Mouse (Mus musculus): Measurements from ENCODE around the gene Onecut1. TPM values are rescaled to one million over a fixed set of nuclear protein-coding genes. Genes with fewer than 3 reads are reported as not detected.

The Onecut1 gene
- polyA plus RNA-seq, 1 experiment from 2014 or later, result not detected

DNA sequence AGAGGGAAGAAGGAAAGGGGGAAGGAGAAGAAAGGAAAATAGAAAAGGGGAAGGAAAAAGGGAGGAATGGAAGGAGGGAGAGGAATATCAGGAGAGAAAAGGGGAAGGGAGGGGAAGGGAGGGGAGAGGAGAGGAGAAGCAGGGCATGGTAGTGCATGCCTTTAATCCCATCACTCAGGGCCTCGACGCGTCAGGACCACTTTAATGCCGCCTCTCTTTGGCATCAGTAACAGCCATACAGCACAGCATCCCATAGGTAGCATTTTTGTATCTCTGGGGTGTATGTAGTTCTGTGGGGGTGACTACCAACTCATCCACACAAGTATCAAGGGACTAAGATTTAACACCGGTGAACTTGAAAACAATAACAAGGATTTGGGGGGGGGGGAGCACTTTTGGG, 68.9 kb downstream of the Onecut1 start:
- WGBS, result 91% methylated on average over 5 of the region's 5 CpGs
- Histone ChIP-seq H3K27ac (no peak overlapping the region), H3K4me2 (ENCODE audit: low read length) (no peak overlapping the region), H3K36me3 (ENCODE audit: insufficient read depth, low read length) (no peaks in the 10 kb centered on the region), H3K27me3 (ENCODE audit: insufficient read depth, low read length) (no peaks in the 10 kb centered on the region), H3K4me3 (replicated peaks; ENCODE audit: low read depth, low read length) (no peak overlapping the region), H3K4me1 (replicated peaks; ENCODE audit: insufficient read depth, low read length) (no peaks in the 10 kb centered on the region), H3K9ac (ENCODE audit: low read depth, low read length) (no peak overlapping the region), H3K9me3 (replicated peaks; ENCODE audit: low read length) (no peaks in the 10 kb centered on the region)
- no peak for ATAC-seq (replicated peaks; ENCODE audit: low FRiP score, low read depth)
- DNase-seq (ENCODE audit: low spot score), result no peak
- TF ChIP-seq CTCF (IDR thresholded peaks at IDR 0.05; ENCODE audit: low read depth), result no peak

DNA sequence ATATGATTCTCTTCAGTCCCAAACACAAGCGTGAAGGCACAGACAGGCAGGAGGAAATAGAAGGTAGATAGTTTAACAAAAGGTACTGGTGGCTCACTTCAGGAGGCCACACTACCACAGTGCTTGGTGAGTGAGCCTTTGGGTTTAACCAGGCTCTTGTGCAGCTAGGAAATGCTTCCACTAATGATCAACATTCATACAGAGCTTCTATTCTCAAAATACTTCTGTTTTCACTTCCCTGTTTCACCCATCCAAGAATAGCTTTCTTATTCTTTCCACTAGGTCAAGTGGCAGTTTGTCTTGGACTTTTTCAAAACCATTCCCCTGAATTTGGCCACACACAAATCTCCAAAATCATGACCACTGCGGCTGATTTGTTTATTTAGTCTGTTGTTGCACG, 73.6 kb downstream of the Onecut1 start:
- ATAC-seq (replicated peaks; ENCODE audit: low FRiP score, low read depth) (no peak), DNase-seq (ENCODE audit: low spot score) (no peak)
- H3K4me1 ChIP-seq (replicated peaks; ENCODE audit: insufficient read depth, low read length), result no peaks in the 10 kb centered on the region
- 64% methylated on average over 3 of the region's 3 CpGs for WGBS
- no peak overlapping the region for H3K9ac ChIP-seq (ENCODE audit: low read depth, low read length)
- H3K4me3 ChIP-seq (replicated peaks; ENCODE audit: low read depth, low read length), result no peak overlapping the region
- no peaks in the 10 kb centered on the region for H3K36me3 ChIP-seq (ENCODE audit: insufficient read depth, low read length)
- no peaks in the 10 kb centered on the region for H3K9me3 ChIP-seq (replicated peaks; ENCODE audit: low read length)
- no peaks in the 10 kb centered on the region for H3K27me3 ChIP-seq (ENCODE audit: insufficient read depth, low read length)
- no peak for TF ChIP-seq CTCF (IDR thresholded peaks at IDR 0.05; ENCODE audit: low read depth)
- H3K4me2 ChIP-seq (ENCODE audit: low read length), result no peak overlapping the region
- no peak overlapping the region for H3K27ac ChIP-seq

DNA sequence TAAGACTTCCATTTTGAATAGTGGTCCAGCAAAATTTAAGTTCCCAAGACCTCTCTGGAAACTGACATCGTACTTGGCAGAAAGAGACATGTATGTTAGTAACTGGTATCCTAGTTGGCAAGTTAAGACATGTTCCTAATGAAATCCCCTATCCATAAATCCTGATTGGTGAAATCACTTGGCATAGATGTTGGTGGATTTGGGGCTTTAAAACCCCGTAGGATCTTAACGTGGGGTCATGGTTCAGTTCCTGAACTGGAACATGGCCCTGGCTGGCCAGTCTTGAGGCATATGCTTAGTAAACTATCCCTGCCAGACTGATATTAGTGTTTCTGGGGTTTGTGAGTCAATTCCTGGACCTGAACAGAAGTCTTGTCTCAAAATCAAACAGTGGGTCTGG, 76.0 kb downstream of the Onecut1 start:
- 74% methylated on average over 3 of the region's 3 CpGs for WGBS
- H3K4me1 ChIP-seq (replicated peaks; ENCODE audit: insufficient read depth, low read length), result no peaks in the 10 kb centered on the region
- no peak overlapping the region for H3K4me3 ChIP-seq (replicated peaks; ENCODE audit: low read depth, low read length)
- no peak for DNase-seq (ENCODE audit: low spot score)
- no peak overlapping the region for H3K4me2 ChIP-seq (ENCODE audit: low read length)
- ATAC-seq (replicated peaks; ENCODE audit: low FRiP score, low read depth), result no peak
- H3K9me3 ChIP-seq (replicated peaks; ENCODE audit: low read length), result no peaks in the 10 kb centered on the region
- no peaks in the 10 kb centered on the region for H3K27me3 ChIP-seq (ENCODE audit: insufficient read depth, low read length)
- H3K9ac ChIP-seq (ENCODE audit: low read depth, low read length), result no peak overlapping the region
- H3K36me3 ChIP-seq (ENCODE audit: insufficient read depth, low read length), result no peaks in the 10 kb centered on the region
- TF ChIP-seq CTCF (IDR thresholded peaks at IDR 0.05; ENCODE audit: low read depth), result no peak
- no peak overlapping the region for H3K27ac ChIP-seq

DNA sequence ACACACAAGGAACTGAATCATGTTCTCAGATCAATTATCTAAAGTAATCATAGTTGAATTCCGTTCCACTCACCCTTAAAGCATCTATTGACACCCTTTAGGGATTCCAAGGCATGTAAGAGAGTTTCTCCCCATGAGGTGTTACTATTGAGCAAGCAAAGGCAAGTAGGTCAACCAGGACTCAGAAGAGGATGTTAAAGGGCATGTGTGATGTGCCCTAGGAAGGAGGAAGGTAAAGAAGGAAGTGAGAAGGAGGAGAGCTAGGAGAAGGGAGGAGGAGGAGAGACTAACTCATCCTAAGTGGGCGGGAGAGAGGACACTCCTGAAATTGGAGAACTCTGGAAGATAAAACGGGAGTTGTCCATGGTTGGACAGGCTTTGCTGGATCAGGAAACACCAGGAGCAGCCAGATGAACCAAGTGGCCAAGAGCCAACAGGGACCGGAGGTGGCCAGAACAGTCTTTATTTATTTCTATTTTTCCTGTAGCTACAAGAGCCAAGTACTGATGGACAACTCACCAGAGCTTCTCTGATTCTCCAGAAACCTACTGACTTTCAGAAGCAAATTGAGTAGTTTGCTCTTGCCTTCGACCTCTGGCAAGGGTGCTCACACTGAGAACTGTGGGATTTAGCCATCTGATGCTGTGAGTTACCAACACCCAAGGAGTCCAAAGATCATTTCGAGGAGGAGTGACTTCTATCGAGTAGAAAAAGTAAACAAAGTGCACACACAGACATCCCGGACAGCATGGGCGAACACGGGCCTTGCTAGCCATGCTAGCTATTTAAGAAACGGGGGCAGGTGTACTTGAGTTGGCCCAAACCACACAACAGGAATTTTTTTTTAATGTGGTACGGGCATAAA, 77.2 kb downstream of the Onecut1 start:
- no peak for ATAC-seq (replicated peaks; ENCODE audit: low FRiP score, low read depth)
- DNase-seq (ENCODE audit: low spot score), result peak; percentile 56
- no peaks in the 10 kb centered on the region for H3K36me3 ChIP-seq (ENCODE audit: insufficient read depth, low read length)
- no peak for TF ChIP-seq CTCF (IDR thresholded peaks at IDR 0.05; ENCODE audit: low read depth)
- H3K4me2 ChIP-seq (ENCODE audit: low read length), result no peak overlapping the region
- H3K4me3 ChIP-seq (replicated peaks; ENCODE audit: low read depth, low read length), result no peak overlapping the region
- no peak overlapping the region for H3K27ac ChIP-seq
- 59% methylated on average over 12 of the region's 12 CpGs for WGBS
- H3K9me3 ChIP-seq (replicated peaks; ENCODE audit: low read length), result no peaks in the 10 kb centered on the region
- no peak overlapping the region for H3K9ac ChIP-seq (ENCODE audit: low read depth, low read length)
- no peaks in the 10 kb centered on the region for H3K27me3 ChIP-seq (ENCODE audit: insufficient read depth, low read length)
- H3K4me1 ChIP-seq (replicated peaks; ENCODE audit: insufficient read depth, low read length), result no peaks in the 10 kb centered on the region

Other genes starting within 250 kb of the Onecut1 start
- gene Fam214a, start 91.0 kb downstream of the Onecut1 start, polyA plus RNA-seq (2015; fragmentation: Nextera tagmentation; extraction: Ambion mirVana), result 15.4 and 15.7 TPM in 2 replicates
- gene Arpp19, start 175.7 kb downstream of the Onecut1 start, polyA plus RNA-seq (2015; fragmentation: Nextera tagmentation; extraction: Ambion mirVana), result 360 and 366 TPM in 2 replicates
- 11.8 and 13.5 TPM in 2 replicates for gene Myo5a, start 209.1 kb downstream of the Onecut1 start, polyA plus RNA-seq (2015; fragmentation: Nextera tagmentation; extraction: Ambion mirVana)

Measured in kidney, postnatal 0 days (tissue).